Mouse (Mus musculus) A20 (cell line): ENCODE measurements around the gene Ikzf3.

ENCODE experiments used
- DNase-seq: peaks from one replicate; pipeline ENCODE4 v3.0.0-alpha.2; 2011; ENCODE audit warnings: low read depth, low spot score

Ikzf3 gene

DNA sequence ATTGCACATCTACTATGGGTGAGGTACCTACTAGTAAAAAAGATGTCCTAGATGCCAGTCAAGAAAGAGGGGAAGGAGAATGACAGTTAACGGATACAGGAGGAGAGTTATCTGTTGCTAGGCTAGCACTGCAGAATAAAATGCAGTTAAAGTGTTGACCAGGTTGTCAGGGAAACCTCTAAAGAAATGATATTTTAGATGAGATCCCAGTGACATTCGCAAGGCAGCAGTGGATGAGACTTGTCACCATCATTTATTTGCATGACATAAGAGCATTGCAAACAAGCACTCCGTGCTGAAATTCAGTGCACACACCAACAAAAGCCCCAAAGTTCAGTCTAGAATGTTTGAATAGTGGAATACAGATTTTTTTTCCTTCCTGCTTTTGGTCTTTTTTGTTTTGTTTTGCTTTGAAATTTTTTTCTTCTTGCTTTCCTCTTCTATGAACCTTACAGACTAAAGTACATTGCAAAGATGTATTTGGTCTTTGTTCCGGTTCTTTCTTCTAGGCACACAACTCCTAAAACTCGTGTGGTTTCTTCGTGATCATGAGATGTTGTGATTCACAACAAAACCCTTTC lies 32.4 kb downstream of the Ikzf3 start:
- DNase-seq: no peak

DNA sequence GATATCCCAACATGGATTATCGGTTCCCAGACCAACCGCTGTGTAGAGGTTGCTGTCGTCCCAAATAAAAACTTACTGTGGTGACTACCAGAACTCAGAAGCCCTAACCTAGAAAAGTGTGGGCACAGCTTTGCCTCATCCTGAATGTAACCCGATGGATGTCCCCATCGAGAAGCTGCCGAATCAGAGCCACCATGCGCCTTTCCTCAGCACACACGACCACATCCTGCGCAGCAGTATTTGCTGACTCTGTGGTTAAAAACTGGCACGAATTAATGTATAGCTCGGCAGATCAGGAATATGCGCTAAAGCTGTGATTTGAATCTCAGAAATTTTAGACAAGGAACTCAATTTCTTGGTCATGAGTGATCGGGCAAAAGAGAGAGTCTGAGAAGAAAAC lies 33.0 kb downstream of the Ikzf3 start:
- no peak for DNase-seq

GRCm38 (mm10) chr11:98510125-98510524 lies 35.7 kb downstream of the Ikzf3 start:
- DNase-seq: no peak

GRCm38 (mm10) chr11:98509434-98509833 lies 36.4 kb downstream of the Ikzf3 start:
- no peak for DNase-seq

GRCm38 (mm10) chr11:98504926-98505325 lies 40.9 kb downstream of the Ikzf3 start:
- peak; percentile 41 for DNase-seq

GRCm38 (mm10) chr11:98497388-98498288 lies 48.2 kb downstream of the Ikzf3 start:
- DNase-seq: peak; percentile 79

DNA sequence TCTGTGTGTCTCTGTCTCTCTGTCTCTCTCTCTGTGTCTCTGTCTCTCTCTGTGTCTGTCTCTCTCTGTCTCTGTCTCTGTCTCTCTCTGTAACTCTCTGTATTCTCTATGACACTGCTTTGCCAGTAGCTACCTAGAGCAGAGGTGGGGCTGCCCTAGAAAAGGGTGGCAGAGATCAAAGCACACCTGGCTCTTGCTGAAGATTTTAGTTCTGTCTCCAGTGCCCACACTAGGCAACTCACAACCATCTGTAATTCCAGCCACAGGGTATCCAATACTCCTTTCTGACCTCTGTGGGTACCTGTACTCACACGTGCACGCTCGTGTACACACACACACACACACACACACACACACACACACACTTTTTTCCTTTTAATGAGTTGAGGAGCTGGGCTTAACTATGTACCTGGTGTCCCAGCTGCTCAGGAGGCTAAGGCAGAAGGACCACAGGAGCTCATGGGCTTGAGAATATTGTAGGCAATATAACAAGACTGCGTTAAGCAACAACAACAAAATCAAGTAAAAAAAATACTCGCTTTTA lies 50.6 kb downstream of the Ikzf3 start:
- DNase-seq: peak; percentile 64

GRCm38 (mm10) chr11:98493394-98493793 lies 52.4 kb downstream of the Ikzf3 start:
- no peak for DNase-seq

GRCm38 (mm10) chr11:98492959-98493358 lies 52.9 kb downstream of the Ikzf3 start:
- DNase-seq: peak; percentile 95

DNA sequence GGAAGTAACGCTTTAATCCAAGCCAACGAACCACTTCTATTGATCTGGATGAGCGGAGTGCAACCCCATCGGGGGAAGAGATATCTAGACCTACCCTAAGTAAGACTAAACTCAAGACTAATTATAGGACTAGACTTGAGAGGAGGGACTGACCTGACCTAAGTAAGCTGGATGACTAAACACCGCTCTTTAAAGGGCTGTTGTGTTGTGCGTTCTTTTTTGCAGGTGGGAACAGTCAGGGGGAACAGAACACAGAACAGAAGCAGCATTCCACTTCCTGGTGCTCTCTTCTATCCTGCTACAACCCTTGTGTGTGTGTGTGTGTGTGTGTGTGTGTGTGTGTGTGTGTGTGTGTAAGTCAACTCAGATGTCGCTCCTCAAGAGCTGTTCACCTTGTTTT lies 54.3 kb downstream of the Ikzf3 start:
- no peak for DNase-seq

DNA sequence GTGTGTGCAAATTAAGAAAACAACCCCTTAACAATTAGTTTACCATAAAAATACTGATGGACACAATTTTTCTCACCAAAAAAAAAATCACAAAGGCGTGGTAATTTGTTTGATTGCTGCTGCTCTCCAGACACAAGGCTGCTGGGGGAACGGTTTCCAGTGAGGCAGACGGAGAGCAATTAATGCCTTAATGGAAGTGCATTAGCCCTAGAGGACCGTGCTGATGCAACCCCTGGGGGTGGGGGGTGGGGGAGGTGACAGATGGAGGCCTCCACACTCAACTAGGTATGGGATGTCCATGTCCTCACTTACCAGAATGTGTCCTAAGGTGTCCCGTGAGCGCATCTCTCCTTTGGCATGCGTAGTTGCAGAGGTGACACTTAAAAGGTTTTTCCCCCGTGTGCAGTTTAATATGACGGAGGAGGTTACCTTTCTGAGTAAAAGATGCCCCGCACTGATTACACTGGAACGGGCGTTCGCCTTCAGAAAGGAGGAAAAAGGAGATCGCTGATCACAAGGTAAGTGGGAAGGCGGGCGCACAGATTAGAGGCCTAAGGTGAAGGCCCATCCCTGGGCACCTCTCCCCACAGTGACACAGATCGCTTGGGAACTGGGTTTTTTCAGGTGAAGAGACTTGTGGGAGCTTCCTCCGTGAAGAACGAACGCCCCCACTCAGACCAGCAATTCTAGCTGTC lies 57.1 kb downstream of the Ikzf3 start:
- DNase-seq: no peak

DNA sequence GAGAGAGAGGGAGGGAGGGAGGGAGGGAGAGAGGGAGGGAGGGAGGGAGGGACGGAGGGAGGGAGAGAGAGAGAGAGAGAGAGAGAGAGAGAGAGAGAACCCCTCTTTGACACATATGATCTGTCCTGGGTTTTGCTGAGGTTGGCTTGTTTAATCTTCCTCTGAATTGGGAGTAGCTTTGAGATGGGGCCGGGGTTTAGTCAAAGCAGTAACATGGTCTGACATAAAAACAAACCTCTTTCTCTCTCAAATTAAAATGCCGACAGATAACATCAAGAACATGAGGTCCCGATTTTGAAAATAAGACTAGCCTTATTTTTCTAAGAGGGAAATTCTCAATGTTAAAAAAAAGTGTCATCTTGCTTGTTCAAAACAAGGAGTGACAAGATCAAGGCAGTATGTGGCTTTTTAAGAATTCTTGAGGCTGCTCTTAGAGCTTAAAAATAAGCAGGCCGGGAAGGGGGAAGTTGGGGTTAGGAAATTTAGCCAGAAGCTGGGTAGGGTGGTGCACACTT lies 58.2 kb downstream of the Ikzf3 start:
- no peak for DNase-seq

- DNase-seq: no peak
Measured at GRCm38 (mm10) chr11:98485749-98486148, 60.1 kb downstream of the Ikzf3 start.

- no peak for DNase-seq
Measured at GRCm38 (mm10) chr11:98482067-98482466, 63.8 kb downstream of the Ikzf3 start.

DNA sequence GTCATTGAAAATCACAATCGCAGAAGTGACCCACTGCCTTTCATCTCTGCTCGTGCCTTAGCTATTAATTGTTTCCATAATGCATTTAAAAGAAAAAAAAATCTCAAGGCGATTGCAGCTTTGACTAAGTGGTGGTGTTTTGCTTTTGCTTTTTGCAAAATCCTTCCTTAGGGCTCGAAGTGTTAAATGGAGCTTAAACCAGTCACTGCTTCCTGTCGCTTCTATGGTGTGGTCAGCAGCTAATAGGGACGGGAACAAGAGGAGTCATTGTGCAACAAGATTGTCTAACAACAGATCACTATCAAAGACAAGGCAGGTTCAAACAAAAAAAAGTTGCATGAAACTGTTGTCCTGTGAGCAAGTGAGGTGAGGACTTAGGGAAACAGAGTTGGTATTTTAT lies 64.6 kb downstream of the Ikzf3 start:
- no peak for DNase-seq

GRCm38 (mm10) chr11:98479940-98480497 lies 65.8 kb downstream of the Ikzf3 start:
- no peak for DNase-seq

- DNase-seq: peak; percentile 86
Measured at GRCm38 (mm10) chr11:98479026-98479939, 66.5 kb downstream of the Ikzf3 start.

GRCm38 (mm10) chr11:98477011-98477701 lies 68.7 kb downstream of the Ikzf3 start:
- peak; percentile 96 for DNase-seq

DNA sequence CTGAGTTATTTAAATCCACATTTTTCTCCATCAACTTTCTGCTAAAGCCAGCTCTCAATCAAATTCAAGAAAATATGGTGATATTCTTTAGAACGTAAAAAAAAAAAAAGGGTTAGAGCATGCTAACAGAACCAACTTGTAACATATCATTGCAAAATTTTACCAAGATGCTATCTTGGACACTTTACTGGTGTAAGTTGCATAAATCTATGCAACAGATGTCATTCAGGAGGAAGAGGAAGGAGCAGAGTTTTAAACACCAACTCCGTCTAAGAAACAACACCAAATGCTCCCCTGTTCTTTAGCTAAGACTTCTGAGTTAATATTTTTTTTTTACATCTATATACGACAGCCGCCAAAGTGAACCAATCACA lies 69.4 kb downstream of the Ikzf3 start:
- no peak for DNase-seq
